8 mouse cellular contexts compared by ENCODE assay signal in genomic region chr5:101688581-101688980, GRCm38 (mm10). TPM values are rescaled to one million over a fixed set of nuclear protein-coding genes. Genes with fewer than 3 reads are reported as not detected.
DNase-seq lines count a peak whose midpoint lies in the region; ATAC-seq and TF ChIP-seq lines count a peak whose summit lies in the region.

No protein-coding gene starts in this region.

- no peak for TF ChIP-seq POLR2A in lung, adult 2 months (IDR thresholded peaks at IDR 0.05; ENCODE audit: borderline replicate concordance, extremely low read depth, low read depth, low read length)

- 26% methylated on average over 15 of the region's 15 CpGs for whole genome bisulfite sequencing in lung, adult 2 months
- 17% methylated on average over 15 of the region's 15 CpGs for WGBS in embryonic facial prominence, embryonic 13.5 days
- WGBS in hindbrain, embryonic 16.5 days = 15% methylated on average over 15 of the region's 15 CpGs
- 14% methylated on average over 15 of the region's 15 CpGs for WGBS in midbrain, embryonic 12.5 days

- DNase-seq in lung, adult 2 months = no peak
- DNase-seq in lung, postnatal 25 days (ENCODE audit: low spot score) = no peak
- DNase-seq in cerebellum, adult 11-12 months = no peak
- no peak for DNase-seq in spleen, adult 12 weeks (ENCODE audit: low spot score)

- H3K4me2 ChIP-seq in embryonic facial prominence, embryonic 13.5 days = peak overlapping the region; percentile 44
- H3K4me2 ChIP-seq in hindbrain, embryonic 16.5 days (ENCODE audit: low read length) = peak overlapping the region; percentile 30
- H3K4me2 ChIP-seq in midbrain, embryonic 12.5 days (replicated peaks) = peak overlapping the region; percentile 38

- H3K27ac ChIP-seq in embryonic facial prominence, embryonic 13.5 days = no peak overlapping the region
- no peak overlapping the region for H3K27ac ChIP-seq in hindbrain, embryonic 16.5 days (ENCODE audit: low read depth, low read length)
- no peak overlapping the region for H3K27ac ChIP-seq in midbrain, embryonic 12.5 days (replicated peaks)

- H3K4me3 ChIP-seq in lung, adult 2 months (replicated peaks; ENCODE audit: extremely low read depth, low read depth, low read length) = no peak overlapping the region
- H3K4me3 ChIP-seq in embryonic facial prominence, embryonic 13.5 days = no peak overlapping the region; the same call in 1 of the 2 replicates
- H3K4me3 ChIP-seq in hindbrain, embryonic 16.5 days (ENCODE audit: low read length) = no peak overlapping the region
- no peak overlapping the region for H3K4me3 ChIP-seq in midbrain, embryonic 12.5 days

- 0 out of 2 replicates have a peak overlapping the region, but pooled peaks have one; percentile 54 for H3K9ac ChIP-seq in embryonic facial prominence, embryonic 13.5 days
- H3K9ac ChIP-seq in hindbrain, embryonic 16.5 days (ENCODE audit: low read depth, low read length) = no peak overlapping the region
- no peak overlapping the region for H3K9ac ChIP-seq in midbrain, embryonic 12.5 days (replicated peaks)

- 0 out of 2 replicates have a peak, but pooled peaks have one; percentile 2 for TF ChIP-seq CTCF in lung, adult 2 months (IDR thresholded peaks at IDR 0.05; ENCODE audit: insufficient read depth, low read length)

- H3K4me1 ChIP-seq in lung, adult 2 months (ENCODE audit: control insufficient read depth, insufficient read depth, low read length) = no peaks in the 10 kb centered on the region
- 0 out of 2 replicates have a peak, but pooled peaks cover under 1% of the 10 kb centered on the region for H3K4me1 ChIP-seq in embryonic facial prominence, embryonic 13.5 days
- H3K4me1 ChIP-seq in hindbrain, embryonic 16.5 days (ENCODE audit: control insufficient read depth, insufficient read depth, low read depth, low read length) = no peaks in the 10 kb centered on the region
- H3K4me1 ChIP-seq in midbrain, embryonic 12.5 days = peaks cover 6% of the 10 kb centered on the region

- H3K27me3 ChIP-seq in embryonic facial prominence, embryonic 13.5 days = no peaks in the 10 kb centered on the region
- H3K27me3 ChIP-seq in hindbrain, embryonic 16.5 days (replicated peaks; ENCODE audit: control insufficient read depth, insufficient read depth, low read length) = no peaks in the 10 kb centered on the region
- H3K27me3 ChIP-seq in midbrain, embryonic 12.5 days = peaks cover 23% of the 10 kb centered on the region

- H3K36me3 ChIP-seq in embryonic facial prominence, embryonic 13.5 days = no peaks in the 10 kb centered on the region
- H3K36me3 ChIP-seq in hindbrain, embryonic 16.5 days (ENCODE audit: control insufficient read depth, insufficient read depth, low read length) = no peaks in the 10 kb centered on the region
- H3K36me3 ChIP-seq in midbrain, embryonic 12.5 days = no peaks in the 10 kb centered on the region

- no peaks in the 10 kb centered on the region for H3K9me3 ChIP-seq in embryonic facial prominence, embryonic 13.5 days
- no peaks in the 10 kb centered on the region for H3K9me3 ChIP-seq in hindbrain, embryonic 16.5 days (ENCODE audit: control insufficient read depth, low read length)
- no peaks in the 10 kb centered on the region for H3K9me3 ChIP-seq in midbrain, embryonic 12.5 days

- ATAC-seq in embryonic facial prominence, embryonic 13.5 days (ENCODE audit: insufficient number of reproducible peaks, insufficient read depth, low FRiP score, low TSS enrichment, low read depth) = no peak
- ATAC-seq in hindbrain, embryonic 16.5 days = peak; percentile 81
- ATAC-seq in midbrain, embryonic 12.5 days (ENCODE audit: low FRiP score, low read depth) = peak; percentile 66; the same call in 1 of the 2 replicates
- ATAC-seq in inflammation-experienced regulatory T-cells, adult 6 months = no peak

RNA-seq across cellular contexts. Expression of gene Nkx6-1, which starts 23.8 kb away (rescaled TPM):
- polyA plus RNA-seq in lung, adult 2 months (2012; rRNA removed) = 0.15 and 0.77 TPM in 2 replicates
- 0.11 and 0.13 TPM in 2 replicates for polyA plus RNA-seq in embryonic facial prominence, embryonic 13.5 days (2015; fragmentation: Nextera tagmentation; extraction: Ambion mirVana)
- polyA plus RNA-seq in hindbrain, embryonic 16.5 days (2015; fragmentation: Nextera tagmentation; extraction: Ambion mirVana) = 3.8 and 5.1 TPM in 2 replicates
- polyA plus RNA-seq in midbrain, embryonic 12.5 days (2016; fragmentation: Nextera tagmentation; extraction: Ambion mirVana) = 6.0 and 7.8 TPM in 2 replicates
- polyA plus RNA-seq in inflammation-experienced regulatory T-cells, adult 6 months (2017; shearing (Covaris generic)) = not detected

Comparison
In these comparisons a context has a peak if more than half of its experiments do, and no peak if none do; other contexts are left out.
1. ATAC-seq: peak in hindbrain, embryonic 16.5 days (single experiment) and midbrain, embryonic 12.5 days (single experiment); none in embryonic facial prominence, embryonic 13.5 days (single experiment) and inflammation-experienced regulatory T-cells, adult 6 months (single experiment).
2. Peak in every context shown above with its lines, with median percentiles within 50 percentile points of each other: H3K4me2 ChIP-seq.